Mouse (Mus musculus) testis, adult 2 months (tissue): ENCODE measurements around the gene Eps8.

Experiments used
- CTCF ChIP-seq: fragments of 200-500 bp; IDR thresholded peaks from 2 replicates; pipeline ENCODE4 v1.5.1; 2012; ENCODE audit warnings: low read depth, mild to moderate bottlenecking, inconsistent platforms, low read length, moderate library complexity; ENCODE audit not compliant: control insufficient read depth, insufficient read depth, insufficient replicate concordance
- POLR2A ChIP-seq: fragments of 200-500 bp; IDR thresholded peaks from 2 replicates; pipeline ENCODE4 v1.6.1; 2012; ENCODE audit warnings: low read depth, mild to moderate bottlenecking, inconsistent platforms, low read length, moderate library complexity; ENCODE audit not compliant: control insufficient read depth

GRCm38 (mm10) chr6:137503462-137503861, 151.2 kb downstream of the Eps8 start:
- TF ChIP-seq CTCF = no peak
- TF ChIP-seq POLR2A = no peak
